9 mouse cellular contexts compared by ENCODE assay signal in the genomic region with DNA sequence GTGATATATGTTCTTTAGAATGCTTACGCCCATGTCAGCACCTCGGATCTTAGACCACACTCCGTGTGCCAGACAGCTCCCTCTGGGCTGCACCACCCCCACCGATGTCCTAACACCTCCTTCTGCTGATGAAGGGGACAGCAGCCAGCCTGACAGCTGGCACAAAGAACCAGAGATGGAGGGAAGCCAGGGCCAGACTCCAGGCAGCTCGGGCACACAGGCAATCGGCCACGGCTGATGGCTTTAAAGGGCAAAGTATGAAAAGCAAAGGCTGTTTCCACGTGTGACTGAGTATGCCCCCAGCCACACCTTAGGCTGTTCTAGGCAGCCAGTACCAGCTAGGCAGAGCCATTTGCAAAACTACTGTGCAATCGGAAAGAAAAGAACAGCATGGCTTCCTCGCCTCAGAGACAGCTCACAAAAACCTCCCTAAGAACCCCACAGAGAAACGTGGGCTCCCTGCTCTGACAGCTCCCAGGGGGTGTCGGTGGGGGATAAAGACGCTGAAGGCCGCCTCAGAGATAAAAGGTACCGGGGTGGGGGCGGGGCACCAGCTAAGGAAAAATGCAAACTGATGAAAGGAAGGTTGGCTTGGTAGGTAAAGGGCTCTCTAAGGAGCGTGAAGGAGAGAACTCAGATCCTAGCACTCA. TPM values are rescaled to one million over a fixed set of nuclear protein-coding genes. Genes with fewer than 3 reads are reported as not detected.
DNase-seq lines count a peak whose midpoint lies in the region; ATAC-seq lines count a peak whose summit lies in the region.
"Had no signal": no experiment of that assay in that cellular context is flagged by ENCODE, and none has a peak within 500 bp of the region (broad histone marks: within the 10 kb centered on the region; RNA-seq: fewer than 3 reads in every experiment).

No protein-coding gene starts in this region.

- H3K4me2 ChIP-seq in heart, embryonic 12.5 days: peak overlapping the region; percentile 51
- H3K4me2 ChIP-seq in kidney, embryonic 14.5 days (replicated peaks; ENCODE audit: low read depth, low read length): no peak overlapping the region
- H3K4me2 ChIP-seq: stomach, embryonic 15.5 days had no signal

- H3K27ac ChIP-seq in heart, embryonic 12.5 days (ENCODE audit: poor library complexity, severe bottlenecking): peak overlapping the region; percentile 5; the same call in 1 of the 2 replicates
- H3K27ac ChIP-seq in kidney, embryonic 14.5 days (ENCODE audit: low read depth, low read length): no peak overlapping the region; the same call in 1 of the 2 replicates
- 0 out of 2 replicates have a peak overlapping the region, but pooled peaks have one; percentile 31 for H3K27ac ChIP-seq in limb, embryonic 10.5 days
- H3K27ac ChIP-seq: stomach, embryonic 15.5 days had no signal

- no peaks in the 10 kb centered on the region for H3K27me3 ChIP-seq in heart, embryonic 12.5 days (replicated peaks)
- H3K27me3 ChIP-seq in kidney, embryonic 14.5 days (ENCODE audit: control insufficient read depth, insufficient read depth, low read length): no peaks in the 10 kb centered on the region
- peaks cover 5% of the 10 kb centered on the region; the same call in 1 of the 2 replicates for H3K27me3 ChIP-seq in limb, embryonic 10.5 days (ENCODE audit: low read depth, poor library complexity, severe bottlenecking)
- H3K27me3 ChIP-seq: stomach, embryonic 15.5 days had no signal

- 16% methylated on average over 17 of the region's 17 CpGs for WGBS in heart, embryonic 12.5 days
- WGBS in kidney, embryonic 14.5 days: 25% methylated on average over 17 of the region's 17 CpGs
- WGBS in limb, embryonic 10.5 days: 16% methylated on average over 17 of the region's 17 CpGs

- H3K4me1 ChIP-seq in heart, embryonic 12.5 days (replicated peaks): peaks cover 48% of the 10 kb centered on the region
- H3K4me1 ChIP-seq in kidney, embryonic 14.5 days (ENCODE audit: control insufficient read depth, insufficient read depth, low read length): peaks cover 43% of the 10 kb centered on the region
- peaks cover 69% of the 10 kb centered on the region for H3K4me1 ChIP-seq in limb, embryonic 10.5 days

- H3K9ac ChIP-seq in heart, embryonic 12.5 days: peak overlapping the region; percentile 43; the same call in 1 of the 2 replicates
- H3K9ac ChIP-seq in kidney, embryonic 14.5 days (ENCODE audit: low read depth, low read length): 0 out of 2 replicates have a peak overlapping the region, but pooled peaks have one; percentile 18
- H3K9ac ChIP-seq: stomach, embryonic 15.5 days had no signal

- no peak overlapping the region for H3K4me3 ChIP-seq in heart, embryonic 12.5 days
- no peak overlapping the region for H3K4me3 ChIP-seq in kidney, embryonic 14.5 days (ENCODE audit: low read length)
- no peak overlapping the region for H3K4me3 ChIP-seq in limb, embryonic 10.5 days
- H3K4me3 ChIP-seq: stomach, embryonic 15.5 days had no signal

- no peaks in the 10 kb centered on the region for H3K9me3 ChIP-seq in heart, embryonic 12.5 days (replicated peaks)
- no peaks in the 10 kb centered on the region for H3K9me3 ChIP-seq in kidney, embryonic 14.5 days (ENCODE audit: control insufficient read depth, low read length)
- H3K9me3 ChIP-seq in limb, embryonic 10.5 days (replicated peaks): no peaks in the 10 kb centered on the region
- H3K9me3 ChIP-seq: stomach, embryonic 15.5 days had no signal

- DNase-seq in adrenal gland, adult 2 months: peak; percentile 79
- DNase-seq in adrenal gland, postnatal 4 days (ENCODE audit: low spot score in 2 of 2): no peak
- DNase-seq in cerebellum, postnatal 4 days (ENCODE audit: low spot score in 2 of 2): peak; percentile 63 to 91
- no peak for DNase-seq in limb, embryonic 10.5 days (ENCODE audit: low spot score)
- peak; percentile 44 to 64 for DNase-seq in right cerebral cortex, postnatal 36 days (ENCODE audit: low spot score in 2 of 2)
- no peak for DNase-seq in T-cell, adult 2 months (ENCODE audit: low spot score)

- ATAC-seq in heart, embryonic 12.5 days (ENCODE audit: insufficient number of reproducible peaks, low FRiP score): no peak
- ATAC-seq in kidney, embryonic 14.5 days (ENCODE audit: low FRiP score, low TSS enrichment): no peak

- H3K36me3 ChIP-seq in heart, embryonic 12.5 days: no peaks in the 10 kb centered on the region
- H3K36me3 ChIP-seq in kidney, embryonic 14.5 days (ENCODE audit: control insufficient read depth, insufficient read depth, low read length): no peaks in the 10 kb centered on the region
- peaks cover 15% of the 10 kb centered on the region for H3K36me3 ChIP-seq in limb, embryonic 10.5 days
- H3K36me3 ChIP-seq: stomach, embryonic 15.5 days had no signal

RNA-seq across cellular contexts. Expression of gene Tbc1d16, which starts 8.4 kb away (rescaled TPM):
- 10 to 100 TPM; 12.8 to 24.5 TPM for total RNA-seq in adrenal gland, adult 2 months (2021)
- polyA plus RNA-seq in adrenal gland, adult 2 months (2012; rRNA removed): 6.2 and 7.3 TPM in 2 replicates
- 10 to 100 TPM; 25.9 to 29.7 TPM for total RNA-seq in adrenal gland, postnatal 4 days (2021)
- polyA plus RNA-seq in heart, embryonic 12.5 days (2016; fragmentation: Nextera tagmentation; extraction: Ambion mirVana): 7.4 and 7.5 TPM in 2 replicates
- polyA plus RNA-seq in kidney, embryonic 14.5 days (2014; fragmentation: Nextera tagmentation; extraction: Ambion mirVana): 7.3 and 13.0 TPM in 2 replicates
- polyA plus RNA-seq in limb, embryonic 10.5 days (2016; fragmentation: Nextera tagmentation; extraction: Ambion mirVana): 19.6 and 20.2 TPM in 2 replicates

RNA-seq across cellular contexts. Expression of gene Ccdc40, which starts 8.4 kb away (rescaled TPM):
- total RNA-seq in adrenal gland, adult 2 months (2021): under 1 TPM; 0.26 to 0.83 TPM
- polyA plus RNA-seq in adrenal gland, adult 2 months (2012; rRNA removed): 0.34 and 1.1 TPM in 2 replicates
- 1 to 10 TPM; 2.0 to 2.6 TPM for total RNA-seq in adrenal gland, postnatal 4 days (2021)
- polyA plus RNA-seq in heart, embryonic 12.5 days (2016; fragmentation: Nextera tagmentation; extraction: Ambion mirVana): 3.1 and 3.7 TPM in 2 replicates
- polyA plus RNA-seq in kidney, embryonic 14.5 days (2014; fragmentation: Nextera tagmentation; extraction: Ambion mirVana): 5.6 and 6.4 TPM in 2 replicates
- 9.8 and 12.8 TPM in 2 replicates for polyA plus RNA-seq in limb, embryonic 10.5 days (2016; fragmentation: Nextera tagmentation; extraction: Ambion mirVana)

RNA-seq across cellular contexts. Expression of gene Gaa, which starts 47.7 kb away (rescaled TPM):
- 100 to 1,000 TPM; 119 to 123 TPM for total RNA-seq in adrenal gland, adult 2 months (2021)
- polyA plus RNA-seq in adrenal gland, adult 2 months (2012; rRNA removed): 363 and 377 TPM in 2 replicates
- total RNA-seq in adrenal gland, postnatal 4 days (2021): 10 to 100 TPM; 87.5 to 87.7 TPM
- 116 and 117 TPM in 2 replicates for polyA plus RNA-seq in heart, embryonic 12.5 days (2016; fragmentation: Nextera tagmentation; extraction: Ambion mirVana)
- polyA plus RNA-seq in kidney, embryonic 14.5 days (2014; fragmentation: Nextera tagmentation; extraction: Ambion mirVana): 21.4 and 37.2 TPM in 2 replicates
- 23.4 and 27.8 TPM in 2 replicates for polyA plus RNA-seq in limb, embryonic 10.5 days (2016; fragmentation: Nextera tagmentation; extraction: Ambion mirVana)

Comparison
In these comparisons a context has a peak if more than half of its experiments do, and no peak if none do; other contexts are left out.
1. DNase-seq: peak in adrenal gland, adult 2 months (single experiment), cerebellum, postnatal 4 days (2 of 2) and right cerebral cortex, postnatal 36 days (2 of 2); none in adrenal gland, postnatal 4 days (0 of 2), limb, embryonic 10.5 days (single experiment) and T-cell, adult 2 months (single experiment).